Mouse (Mus musculus) lung, embryonic 14.5 days (tissue): Measurements from ENCODE around the gene 0610040J01Rik. TPM values are rescaled to one million over a fixed set of nuclear protein-coding genes. Genes with fewer than 3 reads are reported as not detected.
A peak's percentile ranks its signal among the peaks of the same experiment; 100 is the strongest.

ENCODE experiments used
- ATAC-seq: fragments of 200-750 bp; cut with Nextera tagmentation; 2 replicates; pipeline ENCODE4 v1.8.0; 2017; ENCODE audit warnings: mild to moderate bottlenecking, moderate TSS enrichment, moderate library complexity; ENCODE audit not compliant: insufficient read depth
- DNase-seq: peaks from one replicate; pipeline ENCODE4 v3.0.0-alpha.2; 2015
- H3K27ac ChIP-seq: fragments of 300-500 bp; sonication (generic); 2 replicates; pipeline ENCODE4 v1.5.1; 2014; ENCODE audit warnings: low read depth, mild to moderate bottlenecking, moderate library complexity
- H3K27me3 ChIP-seq: fragments of 300-500 bp; sonication (generic); 2 replicates; pipeline ENCODE4 v1.6.1; 2014; ENCODE audit warnings: low read length, control low read depth; ENCODE audit not compliant: insufficient read depth
- H3K36me3 ChIP-seq: fragments of 300-500 bp; sonication (generic); 2 replicates; pipeline ENCODE4 v1.6.1; 2014; ENCODE audit warnings: control low read depth; ENCODE audit not compliant: insufficient read depth
- H3K4me1 ChIP-seq: fragments of 300-500 bp; sonication (generic); 2 replicates; pipeline ENCODE4 v1.6.1; 2014; ENCODE audit warnings: antibody characterized with exemption, control low read depth; ENCODE audit not compliant: insufficient read depth
- H3K4me2 ChIP-seq: fragments of 300-500 bp; sonication (generic); 2 replicates; pipeline ENCODE4 v1.6.1; 2014; ENCODE audit warnings: mild to moderate bottlenecking
- H3K4me3 ChIP-seq: fragments of 300-500 bp; sonication (generic); 2 replicates; pipeline ENCODE4 v1.5.1; 2014; ENCODE audit warnings: low read depth, low read length
- H3K9ac ChIP-seq: fragments of 300-500 bp; sonication (generic); 2 replicates; pipeline ENCODE4 v1.6.1; 2014
- H3K9me3 ChIP-seq: fragments of 300-500 bp; sonication (generic); 2 replicates; pipeline ENCODE4 v1.6.1; 2016; ENCODE audit warnings: low read depth, low read length, control low read depth
- CTCF ChIP-seq: IDR thresholded peaks from 2 replicates; pipeline ENCODE4 v1.5.1; 2016; ENCODE audit warnings: antibody characterized with exemption, low read depth
- WGBS: fragments of 180-500 bp; shearing (Covaris S2); extraction: QIAGEN DNeasy Blood & Tissue Kit; methylation state at CpG from one replicate; pipeline ENCODE4 v1.1.7; 2014; 5-methylcytosine and 5-hydroxymethylcytosine counted together
- polyA plus RNA-seq: library from polyadenylated mRNA; unstranded; fragments of >200 nt; fragmentation: Nextera tagmentation; extraction: Ambion mirVana; gene quantifications from 2 replicates; pipeline ENCODE4 v1.2.1, GENCODE M21; 2014

The 0610040J01Rik gene
- 15.9 and 16.7 TPM in 2 replicates for polyA plus RNA-seq

DNA sequence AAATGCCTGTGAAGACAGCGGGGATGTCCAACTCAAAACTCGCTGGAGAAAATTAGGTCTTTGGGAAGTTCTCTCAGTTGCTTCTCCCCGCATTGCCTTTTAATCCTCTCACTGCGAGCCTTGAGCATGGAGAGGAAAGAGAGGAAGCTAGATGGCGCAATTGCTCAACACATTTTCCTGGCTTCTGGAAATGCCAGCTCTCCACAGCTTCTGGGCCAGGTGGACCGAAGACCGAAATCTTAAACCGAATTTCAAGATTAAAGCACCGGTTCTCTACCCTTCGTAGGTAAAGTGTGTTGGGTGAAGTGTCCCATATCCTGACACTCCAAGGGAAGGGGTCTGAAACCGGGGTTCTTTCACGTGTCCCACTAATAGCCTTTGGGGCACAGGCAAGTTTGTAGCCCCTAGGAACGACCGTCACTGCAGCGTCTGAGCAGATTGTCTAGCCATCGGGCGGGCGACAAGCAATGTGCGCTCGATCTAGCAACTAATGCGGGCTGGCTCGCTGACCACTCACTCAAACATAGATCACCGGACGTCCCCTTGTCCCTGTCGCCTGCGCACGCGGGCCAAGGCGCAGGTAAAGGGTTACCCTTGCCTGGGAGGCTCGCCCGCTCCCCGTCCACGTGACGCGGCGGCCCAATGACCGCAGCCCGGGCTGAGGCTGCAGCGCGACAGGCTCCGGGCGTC is at the start of gene 0610040J01Rik:
Gene 0610040J01Rik (plus strand): TSS at position 545 of the 690 bp plus-strand sequence.
- Histone ChIP-seq H3K4me1 (0 out of 2 replicates have a peak, but pooled peaks cover 5% of the 10 kb centered on the region), H3K9ac (peak within 1 kb of the TSS; percentile 53), H3K36me3 (no peaks in the 10 kb centered on the region), H3K4me3 (peak within 1 kb of the TSS; percentile 53), H3K9me3 (no peaks in the 10 kb centered on the region), H3K27ac (no peak within 1 kb of the TSS), H3K4me2 (peak within 1 kb of the TSS; percentile 93), H3K27me3 (peaks cover 7% of the 10 kb centered on the region; the same call in 1 of the 2 replicates)
- peak; percentile 84 for TF ChIP-seq CTCF
- peak; percentile 96 for ATAC-seq
- peak; percentile 93 for DNase-seq
- WGBS = 3% methylated on average over 42 of the region's 42 CpGs

GRCm38 (mm10) chr5:63765886-63766285 is 46.3 kb upstream of the 0610040J01Rik start:
- Histone ChIP-seq H3K27ac (no peak overlapping the region), H3K9me3 (no peaks in the 10 kb centered on the region), H3K36me3 (no peaks in the 10 kb centered on the region), H3K9ac (no peak overlapping the region), H3K4me3 (no peak overlapping the region), H3K4me1 (no peaks in the 10 kb centered on the region), H3K4me2 (no peak overlapping the region), H3K27me3 (no peaks in the 10 kb centered on the region)
- DNase-seq (peak; percentile 34), ATAC-seq (0 out of 2 replicates have a peak, but pooled peaks have one; percentile 40)
- TF ChIP-seq CTCF = no peak
- WGBS = 85% methylated on average over 4 of the region's 4 CpGs

- Histone ChIP-seq H3K9me3 (no peaks in the 10 kb centered on the region), H3K4me2 (peak overlapping the region; percentile 44; the same call in 1 of the 2 replicates), H3K4me3 (no peak overlapping the region), H3K9ac (no peak overlapping the region), H3K27me3 (no peaks in the 10 kb centered on the region), H3K27ac (no peak overlapping the region), H3K4me1 (no peaks in the 10 kb centered on the region), H3K36me3 (no peaks in the 10 kb centered on the region)
- TF ChIP-seq CTCF = peak; percentile 88
- peak; percentile 50; the same call in 1 of the 2 replicates for ATAC-seq
- peak; percentile 94 for DNase-seq
- 24% methylated on average over 6 of the region's 6 CpGs for WGBS
These were observed 45.4 kb upstream of the 0610040J01Rik start for GRCm38 (mm10) chr5:63766715-63767114.

DNA sequence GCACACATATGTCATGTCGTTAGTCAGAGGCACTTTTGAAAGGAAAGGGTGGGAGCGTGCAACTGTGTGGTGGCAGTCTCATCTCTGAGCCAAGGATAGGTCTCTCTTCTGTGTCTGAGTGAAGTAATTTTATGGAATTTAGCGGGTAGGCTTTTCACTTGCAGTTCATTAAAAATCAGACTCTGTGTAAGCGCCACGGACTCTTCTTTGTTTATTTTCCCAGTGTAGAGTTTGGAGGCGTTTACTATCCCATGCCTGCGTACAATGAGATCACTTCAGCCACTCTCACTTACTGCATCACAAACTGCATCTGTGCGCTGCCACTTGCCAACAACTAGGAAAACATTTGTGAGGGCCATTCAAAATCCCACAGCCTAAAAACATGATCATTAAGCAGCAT is 44.7 kb upstream of the 0610040J01Rik start:
- Histone ChIP-seq H3K4me3 (no peak overlapping the region; the same call in 1 of the 2 replicates), H3K9ac (no peak overlapping the region), H3K27me3 (no peaks in the 10 kb centered on the region), H3K4me1 (no peaks in the 10 kb centered on the region), H3K27ac (no peak overlapping the region), H3K9me3 (no peaks in the 10 kb centered on the region), H3K4me2 (peak overlapping the region; percentile 44), H3K36me3 (no peaks in the 10 kb centered on the region)
- DNase-seq (peak; percentile 64), ATAC-seq (peak; percentile 81)
- 37% methylated on average over 8 of the region's 8 CpGs for WGBS
- no peak for TF ChIP-seq CTCF

DNA sequence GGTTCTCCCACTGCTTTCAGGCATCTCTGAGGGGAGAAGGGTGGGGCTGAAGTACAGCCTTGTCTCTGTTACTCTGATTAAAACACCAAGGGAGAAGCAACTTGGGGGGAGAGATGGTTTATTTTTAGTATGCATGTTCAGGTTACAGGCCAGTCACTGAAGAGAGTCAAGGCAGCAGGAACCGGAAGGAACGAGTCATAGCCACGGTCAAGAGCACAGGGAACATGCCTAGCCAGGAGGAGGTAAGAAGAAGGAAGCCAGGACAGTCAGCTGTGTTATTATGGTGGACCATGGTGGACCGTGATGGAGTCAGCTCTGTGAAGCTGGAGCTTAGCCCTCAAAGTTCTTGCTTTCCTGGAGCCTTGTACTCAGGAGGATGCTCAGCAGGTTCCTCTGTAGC is 43.9 kb upstream of the 0610040J01Rik start:
- ATAC-seq = no peak
- WGBS = 65% methylated on average over 4 of the region's 4 CpGs
- Histone ChIP-seq H3K4me3 (no peak overlapping the region), H3K4me1 (no peaks in the 10 kb centered on the region), H3K36me3 (no peaks in the 10 kb centered on the region), H3K27ac (no peak overlapping the region), H3K4me2 (no peak overlapping the region), H3K27me3 (no peaks in the 10 kb centered on the region), H3K9me3 (no peaks in the 10 kb centered on the region), H3K9ac (no peak overlapping the region)
- TF ChIP-seq CTCF = no peak
- DNase-seq = no peak

DNA sequence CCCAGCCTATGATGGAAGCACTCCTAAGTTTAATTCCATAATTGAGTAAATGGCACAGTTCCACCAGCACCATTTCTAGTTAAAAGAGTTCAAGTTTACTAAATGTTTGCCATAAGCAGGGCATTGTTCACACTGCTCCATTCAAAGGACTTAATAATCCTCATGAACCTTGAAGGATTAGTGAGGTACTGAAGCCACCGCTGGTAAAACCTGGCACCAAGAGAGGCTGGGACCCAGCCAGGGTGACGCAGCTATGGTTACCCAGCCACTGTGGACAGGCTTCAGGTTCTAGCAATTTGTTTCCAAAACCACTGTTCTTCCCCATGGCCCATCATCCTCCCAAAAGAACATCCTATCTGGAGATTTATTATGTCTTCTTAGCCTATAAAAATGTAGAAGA is 39.2 kb upstream of the 0610040J01Rik start:
- H3K4me1 ChIP-seq = no peaks in the 10 kb centered on the region
- DNase-seq (no peak), ATAC-seq (no peak)
- no peaks in the 10 kb centered on the region for H3K9me3 ChIP-seq
- no peak overlapping the region for H3K9ac ChIP-seq
- no peaks in the 10 kb centered on the region for H3K27me3 ChIP-seq
- no peaks in the 10 kb centered on the region for H3K36me3 ChIP-seq
- no peak overlapping the region for H3K4me3 ChIP-seq
- no peak overlapping the region for H3K4me2 ChIP-seq
- H3K27ac ChIP-seq = no peak overlapping the region
- 74% methylated on average over 2 of the region's 2 CpGs for WGBS
- no peak for TF ChIP-seq CTCF

- H3K4me3 ChIP-seq = no peak overlapping the region
- no peak for TF ChIP-seq CTCF
- H3K9ac ChIP-seq = no peak overlapping the region
- no peaks in the 10 kb centered on the region for H3K36me3 ChIP-seq
- no peaks in the 10 kb centered on the region for H3K9me3 ChIP-seq
- no peaks in the 10 kb centered on the region for H3K4me1 ChIP-seq
- no peak for DNase-seq
- H3K27ac ChIP-seq = no peak overlapping the region
- no peak overlapping the region for H3K4me2 ChIP-seq
- WGBS = 39% methylated on average over 1 of the region's 1 CpGs
- no peaks in the 10 kb centered on the region for H3K27me3 ChIP-seq
- ATAC-seq = no peak
These were observed 38.6 kb upstream of the 0610040J01Rik start for GRCm38 (mm10) chr5:63773603-63774002.
